Mouse (Mus musculus): ENCODE data around the gene Arid1b.

GRCm38 (mm10) chr17:5176315-5176714, 182.2 kb downstream of the Arid1b start:
- TF ChIP-seq CTCF (IDR thresholded peaks at IDR 0.05; ENCODE audit: borderline replicate concordance, extremely low read depth, insufficient read depth, insufficient read length) (no peak), POLR2A (IDR thresholded peaks at IDR 0.05; ENCODE audit: borderline replicate concordance, extremely low read depth, insufficient read depth, insufficient read length, poor library complexity, severe bottlenecking) (no peak)
